Mouse (Mus musculus): ENCODE measurements around the gene Kansl1.

The Kansl1 gene

DNA sequence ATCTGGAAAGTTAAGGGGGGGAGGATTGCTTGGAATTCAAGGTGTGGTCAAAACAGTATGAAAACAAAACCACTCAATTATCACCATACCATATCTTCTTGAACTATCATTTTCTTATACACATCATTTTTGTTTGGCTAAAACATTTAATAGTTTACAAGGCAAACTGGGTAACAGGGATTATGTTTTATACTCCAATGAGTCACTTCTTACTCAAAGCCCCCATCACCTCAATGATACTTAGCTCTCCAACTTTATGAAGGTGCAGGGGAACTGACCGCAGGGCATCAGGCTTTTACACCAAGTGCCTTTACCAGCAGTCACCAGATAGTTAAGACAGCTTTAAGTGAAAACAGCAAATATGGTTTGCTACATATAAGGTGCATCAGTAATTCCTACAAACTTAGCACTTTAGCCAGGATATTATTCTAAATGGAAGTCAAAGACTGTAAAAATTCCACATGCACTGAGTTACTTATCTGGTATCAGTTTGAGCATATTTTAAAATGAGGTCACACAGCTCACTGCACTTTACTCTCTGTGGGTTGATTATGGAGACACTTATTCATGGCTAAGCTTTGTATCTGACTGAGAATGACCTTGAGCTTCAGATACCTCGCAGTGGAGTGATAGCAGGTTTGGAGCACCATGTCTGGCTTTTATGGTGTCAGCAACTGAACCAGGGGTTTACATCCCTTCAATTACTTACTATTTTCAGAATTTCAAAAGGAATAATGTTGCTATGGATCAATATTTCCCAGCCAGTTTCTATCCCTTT is 104.6 kb downstream of the Kansl1 start:
- DNase-seq (ENCODE audit: low spot score in 2 of 2), result no peak

GRCm38 (mm10) chr11:104362704-104363103 is 106.0 kb downstream of the Kansl1 start:
- DNase-seq (ENCODE audit: low spot score in 2 of 2), result no peak

DNA sequence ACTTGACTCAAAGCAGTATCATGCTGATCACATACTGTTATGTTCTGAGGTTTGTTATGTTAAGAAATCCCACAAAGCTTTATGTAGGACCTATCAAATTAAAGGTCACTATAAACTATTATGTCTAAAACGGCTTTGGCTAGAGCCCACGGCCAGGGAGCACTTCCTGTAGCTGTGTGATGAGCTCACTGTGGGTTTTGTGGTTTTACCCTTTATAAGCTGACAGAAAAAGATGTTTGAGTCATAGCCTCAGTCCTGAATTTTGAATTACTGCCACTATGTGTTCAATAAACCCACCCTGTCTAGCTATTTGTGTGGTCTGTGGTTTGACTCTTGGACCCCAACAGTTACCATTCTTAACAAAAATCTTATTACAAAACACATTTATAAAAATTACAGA is 106.9 kb downstream of the Kansl1 start:
- no peak for DNase-seq (ENCODE audit: low spot score in 2 of 2)

DNA sequence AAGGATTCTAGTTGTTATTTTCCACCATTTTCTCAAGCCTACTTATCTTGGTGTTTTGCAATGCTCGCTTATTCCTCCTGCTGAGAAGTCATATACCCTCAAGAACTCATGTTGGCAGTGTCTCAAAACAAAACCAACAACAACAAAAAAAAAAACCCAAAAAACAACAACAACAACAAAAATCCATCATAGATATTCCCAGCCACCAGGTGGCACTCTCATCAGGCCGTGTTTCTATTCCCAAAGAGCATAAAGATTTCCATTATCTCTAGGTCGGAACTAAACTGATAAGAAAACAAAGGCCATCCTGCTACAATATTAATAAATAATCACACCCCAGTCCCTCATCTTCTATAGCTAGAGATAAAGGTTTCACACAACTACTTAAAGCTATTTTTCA is 121.7 kb downstream of the Kansl1 start:
- DNase-seq (ENCODE audit: low spot score in 2 of 2), result no peak

DNA sequence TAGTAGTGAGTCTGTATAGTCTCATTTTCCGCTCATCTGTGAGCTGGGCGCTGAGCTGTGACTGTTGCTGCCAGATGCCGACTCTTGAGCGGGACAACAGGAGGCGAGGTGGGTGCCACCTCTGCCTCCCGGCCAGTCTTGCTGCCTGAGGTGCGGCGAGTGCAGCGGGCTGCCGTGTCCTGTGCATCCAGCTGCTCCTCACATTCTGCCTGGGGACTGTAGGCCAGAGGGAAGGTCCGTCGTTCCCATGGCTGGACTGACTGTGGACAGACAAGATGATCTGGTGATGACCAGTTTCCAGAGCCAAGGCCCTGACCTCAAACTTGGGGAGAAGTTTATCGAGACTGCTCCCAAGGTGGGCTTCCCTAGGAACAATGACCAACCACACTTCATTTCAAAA is 133.7 kb downstream of the Kansl1 start:
- DNase-seq (ENCODE audit: low spot score in 2 of 2), result no peak

DNA sequence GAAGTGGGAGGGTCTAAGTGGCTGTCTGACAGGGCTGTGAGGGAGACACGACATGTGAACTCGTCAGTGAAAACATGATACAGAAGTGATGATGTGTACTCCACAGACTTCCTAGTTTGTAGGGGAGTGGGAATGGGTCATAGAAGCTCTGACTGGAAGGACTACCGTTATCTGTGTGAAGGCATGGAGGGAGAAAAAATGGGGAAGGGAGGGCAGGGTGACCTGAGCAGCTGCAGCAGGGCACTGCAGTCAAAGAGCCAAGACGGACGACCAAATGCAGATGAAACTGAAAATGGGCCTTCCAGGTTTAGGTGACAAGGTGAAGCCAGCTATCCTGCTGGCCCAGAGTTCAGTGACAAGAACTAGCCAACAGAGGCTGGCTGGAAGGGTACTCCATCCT is 134.5 kb downstream of the Kansl1 start:
- DNase-seq (ENCODE audit: low spot score in 2 of 2), result no peak

DNA sequence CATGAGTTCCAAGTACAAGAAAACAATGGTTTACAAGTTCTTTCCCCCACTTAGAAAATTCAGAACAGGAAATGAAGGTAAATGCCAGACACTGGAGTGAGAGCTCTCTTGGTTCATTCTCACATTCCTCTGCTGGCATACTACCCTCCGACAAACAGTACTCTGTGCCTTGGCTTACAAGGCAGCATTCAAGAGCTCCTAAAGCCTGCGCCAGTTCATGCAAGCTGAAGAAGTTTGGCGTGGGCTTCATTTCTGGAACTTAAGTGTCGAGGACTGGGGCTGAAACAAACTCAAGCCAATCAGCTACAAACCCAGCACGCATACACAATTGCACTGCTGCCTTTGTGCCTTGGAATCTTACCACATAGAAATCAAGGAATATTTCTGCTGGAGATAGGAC is 136.6 kb downstream of the Kansl1 start:
- no peak for DNase-seq (ENCODE audit: low spot score in 2 of 2)

- DNase-seq (ENCODE audit: low spot score in 2 of 2), result no peak
Observed at GRCm38 (mm10) chr11:104331208-104331607, 137.5 kb downstream of the Kansl1 start.

DNA sequence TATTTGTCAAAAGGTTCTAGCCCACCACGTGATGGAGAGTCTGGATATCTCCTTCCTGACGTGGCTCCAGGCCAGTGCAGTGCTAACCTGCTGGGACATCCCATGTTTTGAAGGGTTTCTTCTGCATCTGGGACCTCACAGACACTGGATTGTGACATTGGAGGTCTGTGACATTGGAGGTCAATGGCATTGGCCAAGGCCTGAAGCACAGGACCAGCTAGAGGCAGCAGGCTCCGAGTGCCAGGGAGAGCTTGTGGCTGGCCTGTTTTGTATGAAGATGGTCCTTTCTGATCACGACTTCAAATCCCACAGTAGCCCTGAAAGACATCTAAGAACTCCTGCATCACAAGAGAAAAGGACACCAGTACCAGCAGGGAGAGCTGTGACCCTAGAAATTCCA is 138.5 kb downstream of the Kansl1 start:
- no peak for DNase-seq (ENCODE audit: low spot score in 2 of 2)

DNA sequence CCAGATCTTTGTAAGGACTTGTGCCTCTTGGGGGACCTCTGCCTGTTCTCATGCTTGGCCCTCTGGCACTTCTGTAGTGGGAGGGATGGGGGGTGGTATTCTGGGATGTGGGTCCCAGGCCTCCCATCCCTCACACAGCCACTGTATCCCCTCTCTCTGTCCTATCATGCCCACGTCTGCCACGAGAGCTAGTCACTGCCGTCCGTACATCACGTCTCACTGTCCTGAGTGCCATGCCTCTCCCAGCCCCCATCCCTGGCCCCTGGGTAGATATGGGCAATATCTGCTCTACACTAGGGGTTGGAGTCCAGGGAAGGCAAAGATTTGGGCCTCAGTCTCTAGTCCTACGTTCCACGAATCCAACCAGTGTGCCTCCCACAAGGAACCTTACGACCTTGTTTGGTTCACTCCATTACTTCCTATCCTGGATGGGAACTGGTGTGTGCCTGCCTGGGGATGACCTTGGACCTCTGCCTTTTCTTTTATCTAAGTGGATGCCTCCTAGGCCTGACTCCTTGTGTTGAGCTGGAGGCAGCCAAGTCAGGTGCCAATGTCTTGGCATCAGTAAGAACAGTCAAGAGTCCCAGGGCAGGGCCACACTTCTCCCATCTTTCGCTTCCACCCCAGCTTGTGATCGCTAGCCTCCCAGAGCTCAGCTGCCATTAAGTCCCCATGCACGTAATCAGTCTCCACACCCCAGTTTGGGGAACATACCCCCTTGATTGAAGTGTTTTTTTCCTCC is 139.3 kb downstream of the Kansl1 start:
- no peak for DNase-seq (ENCODE audit: low spot score in 2 of 2)

GRCm38 (mm10) chr11:104327946-104328345 is 140.7 kb downstream of the Kansl1 start:
- DNase-seq (ENCODE audit: low spot score in 2 of 2), result no peak

- DNase-seq (ENCODE audit: low spot score in 2 of 2), result no peak
Observed at GRCm38 (mm10) chr11:104327462-104327861, 141.2 kb downstream of the Kansl1 start.

DNA sequence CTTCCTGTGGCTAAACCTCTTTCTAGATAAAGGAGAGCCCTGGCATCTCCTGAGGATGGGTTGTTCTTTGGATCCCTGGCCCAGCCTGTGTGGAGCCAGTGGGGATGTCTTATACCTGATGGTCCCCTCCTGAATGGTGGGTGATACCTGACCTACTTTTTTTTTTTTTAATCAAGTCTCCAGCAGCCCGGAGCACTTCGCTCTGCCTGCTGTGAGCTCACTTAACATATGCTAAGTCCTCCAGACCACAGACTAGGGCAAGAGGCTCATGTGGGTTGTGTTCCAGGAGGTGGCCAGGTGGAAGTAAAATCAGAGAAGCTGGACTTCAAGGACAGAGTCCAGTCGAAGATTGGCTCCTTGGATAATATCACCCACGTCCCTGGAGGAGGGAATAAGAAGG is 146.5 kb downstream of the Kansl1 start:
- no peak for DNase-seq (ENCODE audit: low spot score in 2 of 2)

- DNase-seq (ENCODE audit: low spot score in 2 of 2), result no peak
Observed at GRCm38 (mm10) chr11:104320511-104320910, 148.2 kb downstream of the Kansl1 start.

- no peak for DNase-seq (ENCODE audit: low spot score in 2 of 2)
Observed at GRCm38 (mm10) chr11:104318940-104319781, 149.5 kb downstream of the Kansl1 start.

DNA sequence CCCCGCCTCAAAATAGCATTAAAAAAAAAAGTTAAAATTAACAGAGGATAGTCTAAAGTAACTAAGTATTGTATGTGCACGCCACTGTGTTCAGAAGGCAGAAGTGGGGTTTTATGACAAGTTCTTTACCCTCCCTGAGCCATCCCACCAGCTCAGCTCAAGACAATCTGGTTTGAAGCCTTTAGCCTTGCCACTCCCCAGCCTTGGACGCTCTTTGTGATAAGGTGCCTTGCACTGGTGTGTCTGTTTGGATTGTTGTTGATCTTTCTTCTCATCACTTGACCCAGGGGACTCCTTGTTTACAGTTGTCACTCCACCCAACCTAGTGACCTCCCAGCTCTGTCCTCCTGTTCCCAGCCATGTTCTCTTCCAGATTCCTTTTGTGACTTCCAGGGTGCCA is 151.0 kb downstream of the Kansl1 start:
- DNase-seq (ENCODE audit: low spot score in 2 of 2), result no peak

DNA sequence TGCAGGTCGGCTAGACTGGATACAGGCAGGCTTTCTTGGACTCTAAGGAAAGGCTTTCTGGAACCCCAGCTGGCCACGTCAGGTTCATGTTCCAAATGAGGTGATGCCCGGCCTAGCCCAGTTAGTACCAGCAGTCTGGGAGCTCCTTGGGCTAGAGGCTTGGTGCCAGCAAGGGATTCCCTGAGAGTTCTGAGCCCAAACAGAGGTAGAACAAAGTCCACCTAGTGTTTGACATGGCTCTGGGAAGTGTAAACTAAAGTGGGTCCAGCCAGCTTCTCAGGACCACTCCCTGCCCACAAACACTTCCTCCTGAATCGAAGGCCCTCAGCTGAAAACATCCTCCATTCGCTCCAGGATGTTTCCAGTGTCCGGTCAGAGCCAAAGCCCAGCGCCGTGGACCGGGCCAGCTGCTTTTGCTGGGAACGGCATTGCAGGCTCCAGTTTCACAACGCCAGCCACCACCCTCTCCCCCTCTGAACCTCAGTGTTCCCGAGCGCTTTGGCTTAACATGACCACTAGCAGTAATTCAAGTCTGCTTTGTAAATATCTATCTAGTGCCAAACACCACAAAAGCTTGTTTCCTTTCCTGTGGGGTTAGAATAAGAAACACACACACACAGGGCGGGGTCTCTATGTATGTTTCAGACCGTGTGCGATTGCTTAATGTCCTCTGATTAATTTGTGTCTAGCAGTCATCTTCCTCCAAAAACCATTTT is 151.8 kb downstream of the Kansl1 start:
- DNase-seq (ENCODE audit: low spot score in 2 of 2), result no peak

DNA sequence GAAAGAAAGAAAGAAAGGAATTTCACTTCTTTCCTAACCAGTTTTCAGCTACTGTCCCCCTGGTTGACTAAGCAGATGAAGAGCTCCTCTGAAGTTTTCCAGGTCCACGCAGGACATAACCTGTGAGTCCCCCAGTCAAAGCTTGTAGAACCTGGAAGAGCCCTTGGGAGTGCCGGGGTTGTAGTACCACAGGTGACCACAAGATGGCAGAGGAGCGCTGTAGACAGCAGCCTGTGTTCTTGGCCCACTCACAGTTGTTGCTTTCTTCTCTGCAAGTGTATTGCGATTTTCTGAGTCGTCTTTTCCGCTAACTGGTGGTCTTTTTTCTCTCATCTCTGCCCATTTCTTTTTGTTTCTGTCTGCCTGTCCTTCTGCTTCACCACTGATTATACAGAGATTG is 153.0 kb downstream of the Kansl1 start:
- DNase-seq (ENCODE audit: low spot score in 2 of 2), result peak; percentile 48 to 86

DNA sequence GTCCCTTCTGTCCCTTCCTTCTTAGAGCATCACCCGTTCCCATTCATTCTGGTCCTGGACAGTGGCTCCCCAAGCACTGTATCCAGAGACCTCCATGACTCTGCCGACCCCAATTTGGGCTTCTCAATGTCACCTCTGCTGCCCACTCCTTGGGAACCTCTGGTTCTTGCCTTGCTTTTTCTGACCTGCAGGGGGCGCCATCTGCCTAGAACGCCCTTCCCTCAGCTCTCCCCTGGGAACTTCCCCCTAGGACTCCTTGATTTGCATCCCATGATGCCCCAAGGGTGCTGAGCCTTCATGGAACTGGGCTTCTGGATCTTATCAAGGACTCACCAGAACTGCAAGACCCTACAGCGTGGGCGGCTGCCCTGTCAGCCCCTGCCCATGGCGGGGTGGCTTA is 157.0 kb downstream of the Kansl1 start:
- DNase-seq (ENCODE audit: low spot score in 2 of 2), result no peak

DNA sequence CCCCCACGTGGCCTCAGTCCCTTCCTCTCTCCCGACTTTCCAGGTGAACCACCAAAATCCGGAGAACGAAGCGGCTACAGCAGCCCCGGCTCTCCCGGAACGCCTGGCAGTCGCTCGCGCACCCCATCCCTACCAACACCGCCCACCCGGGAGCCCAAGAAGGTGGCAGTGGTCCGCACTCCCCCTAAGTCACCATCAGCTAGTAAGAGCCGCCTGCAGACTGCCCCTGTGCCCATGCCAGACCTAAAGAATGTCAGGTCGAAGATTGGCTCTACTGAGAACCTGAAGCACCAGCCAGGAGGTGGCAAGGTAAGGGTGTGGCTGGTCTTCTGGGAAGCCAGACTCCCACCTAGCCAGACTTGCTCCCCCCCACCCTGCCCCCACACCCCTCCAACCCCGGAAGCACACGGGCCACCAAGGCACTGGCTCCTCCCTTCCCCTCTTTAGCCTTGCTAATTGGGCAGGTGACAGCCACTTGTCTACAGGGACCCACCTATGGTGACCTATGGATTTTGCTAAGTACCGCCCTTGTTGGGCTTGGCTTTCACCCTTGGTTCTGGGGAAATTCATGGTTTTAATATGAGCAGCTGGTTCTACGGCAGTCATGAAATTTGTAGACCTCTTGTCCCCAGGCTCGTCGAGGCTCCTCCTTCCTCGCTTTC is 158.3 kb downstream of the Kansl1 start:
- peak; percentile 21 for DNase-seq (ENCODE audit: low spot score in 2 of 2)
